Mouse (Mus musculus): ENCODE results near the gene Fermt3.
"Not testable (repeated sequence)": the region's sequence is repeated elsewhere in the genome, so short reads cannot be mapped to it uniquely, and the experiment has no call there.

Fermt3 gene

GRCm38 (mm10) chr19:6991166-6991565, 28.1 kb downstream of the Fermt3 start:
- not testable (repeated sequence) for DNase-seq (ENCODE audit: extremely low spot score, low spot score)

GRCm38 (mm10) chr19:6990712-6991111, 28.6 kb downstream of the Fermt3 start:
- DNase-seq (ENCODE audit: extremely low spot score, low spot score): no peak

- no peak for DNase-seq (ENCODE audit: extremely low spot score, low spot score)
Observed at GRCm38 (mm10) chr19:6989251-6989650, 30.0 kb downstream of the Fermt3 start.

- DNase-seq (ENCODE audit: extremely low spot score, low spot score): no peak
Observed at GRCm38 (mm10) chr19:6987904-6988285, 31.4 kb downstream of the Fermt3 start.

GRCm38 (mm10) chr19:6987061-6987903, 32.0 kb downstream of the Fermt3 start, which contains the start of gene Vegfb:
Gene Vegfb, minus strand, starts transcription at chr19:6987651.
- peak; percentile 77 for DNase-seq (ENCODE audit: extremely low spot score, low spot score)

- DNase-seq (ENCODE audit: extremely low spot score, low spot score): no peak
Observed at GRCm38 (mm10) chr19:6985951-6986708, 33.1 kb downstream of the Fermt3 start.

GRCm38 (mm10) chr19:6985300-6985699, 34.0 kb downstream of the Fermt3 start:
- no peak for DNase-seq (ENCODE audit: extremely low spot score, low spot score)

GRCm38 (mm10) chr19:6983621-6984020, 35.6 kb downstream of the Fermt3 start:
- no peak for DNase-seq (ENCODE audit: extremely low spot score, low spot score)

GRCm38 (mm10) chr19:6981465-6981864, 37.8 kb downstream of the Fermt3 start:
- DNase-seq (ENCODE audit: extremely low spot score, low spot score): no peak

- peak; percentile 99 for DNase-seq (ENCODE audit: extremely low spot score, low spot score)
Observed at GRCm38 (mm10) chr19:6980381-6981093, 38.7 kb downstream of the Fermt3 start, which contains the start of gene Fkbp2. Gene Fkbp2, minus strand, starts transcription at chr19:6980501.

GRCm38 (mm10) chr19:6979486-6980380, 39.5 kb downstream of the Fermt3 start:
- DNase-seq (ENCODE audit: extremely low spot score, low spot score): peak; percentile 100

GRCm38 (mm10) chr19:6979001-6979479, 40.2 kb downstream of the Fermt3 start:
- DNase-seq (ENCODE audit: extremely low spot score, low spot score): peak; percentile 50

- no peak for DNase-seq (ENCODE audit: extremely low spot score, low spot score)
Observed at GRCm38 (mm10) chr19:6978639-6978974, 40.7 kb downstream of the Fermt3 start.

- DNase-seq (ENCODE audit: extremely low spot score, low spot score): no peak
Observed at GRCm38 (mm10) chr19:6977759-6978638, 41.3 kb downstream of the Fermt3 start.

GRCm38 (mm10) chr19:6975537-6976521, 43.4 kb downstream of the Fermt3 start, which contains the start of gene Plcb3:
Gene Plcb3, minus strand, starts transcription at chr19:6976470.
- DNase-seq (ENCODE audit: extremely low spot score, low spot score): peak; percentile 81

GRCm38 (mm10) chr19:6974211-6975205, 44.8 kb downstream of the Fermt3 start, which contains the start of gene Ppp1r14b:
Gene Ppp1r14b, plus strand, starts transcription at chr19:6974968.
- peak; percentile 91 for DNase-seq (ENCODE audit: extremely low spot score, low spot score)

Measured in neural tube, embryonic 10.5 days (tissue).